Mouse (Mus musculus): Measurements from ENCODE around the gene Atp5g1. TPM values are rescaled to one million over a fixed set of nuclear protein-coding genes. Genes with fewer than 3 reads are reported as not detected.

Atp5g1 gene
- polyA plus RNA-seq, 1 experiment = 212 TPM

DNA sequence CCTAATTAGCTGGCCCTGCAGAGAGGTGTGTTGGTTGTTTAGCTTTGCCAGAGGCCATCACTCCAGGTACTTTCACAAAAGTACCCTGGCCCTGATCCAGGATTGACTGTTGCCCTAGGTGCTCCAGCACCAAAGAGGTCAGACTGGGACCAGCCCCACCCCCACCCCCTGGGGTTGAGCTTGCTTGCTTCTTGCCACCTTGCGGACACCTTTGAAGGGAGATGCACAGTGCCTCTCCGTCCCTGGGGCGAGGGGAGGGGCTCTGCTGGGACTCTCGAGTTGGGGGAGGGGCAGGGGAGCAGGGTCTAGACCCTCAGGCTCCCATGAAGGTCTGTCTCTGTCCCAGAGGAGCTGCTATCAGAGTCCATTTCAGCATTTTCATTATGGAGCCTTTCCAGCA is 25.5 kb downstream of the Atp5g1 start:
- no peak for TF ChIP-seq CTCF (IDR thresholded peaks at IDR 0.05; ENCODE audit: borderline replicate concordance, insufficient read depth, low read length)
- TF ChIP-seq POLR2A (IDR thresholded peaks at IDR 0.05; ENCODE audit: low read depth, low read length) = no peak
- H3K27ac ChIP-seq (ENCODE audit: insufficient read depth, low read length) = no peak overlapping the region
- no peak overlapping the region for H3K4me3 ChIP-seq (ENCODE audit: insufficient read depth, low read length)
- H3K4me1 ChIP-seq (ENCODE audit: control insufficient read depth, insufficient read depth, low read length) = peaks cover 3% of the 10 kb centered on the region; the same call in 1 of the 2 replicates

DNA sequence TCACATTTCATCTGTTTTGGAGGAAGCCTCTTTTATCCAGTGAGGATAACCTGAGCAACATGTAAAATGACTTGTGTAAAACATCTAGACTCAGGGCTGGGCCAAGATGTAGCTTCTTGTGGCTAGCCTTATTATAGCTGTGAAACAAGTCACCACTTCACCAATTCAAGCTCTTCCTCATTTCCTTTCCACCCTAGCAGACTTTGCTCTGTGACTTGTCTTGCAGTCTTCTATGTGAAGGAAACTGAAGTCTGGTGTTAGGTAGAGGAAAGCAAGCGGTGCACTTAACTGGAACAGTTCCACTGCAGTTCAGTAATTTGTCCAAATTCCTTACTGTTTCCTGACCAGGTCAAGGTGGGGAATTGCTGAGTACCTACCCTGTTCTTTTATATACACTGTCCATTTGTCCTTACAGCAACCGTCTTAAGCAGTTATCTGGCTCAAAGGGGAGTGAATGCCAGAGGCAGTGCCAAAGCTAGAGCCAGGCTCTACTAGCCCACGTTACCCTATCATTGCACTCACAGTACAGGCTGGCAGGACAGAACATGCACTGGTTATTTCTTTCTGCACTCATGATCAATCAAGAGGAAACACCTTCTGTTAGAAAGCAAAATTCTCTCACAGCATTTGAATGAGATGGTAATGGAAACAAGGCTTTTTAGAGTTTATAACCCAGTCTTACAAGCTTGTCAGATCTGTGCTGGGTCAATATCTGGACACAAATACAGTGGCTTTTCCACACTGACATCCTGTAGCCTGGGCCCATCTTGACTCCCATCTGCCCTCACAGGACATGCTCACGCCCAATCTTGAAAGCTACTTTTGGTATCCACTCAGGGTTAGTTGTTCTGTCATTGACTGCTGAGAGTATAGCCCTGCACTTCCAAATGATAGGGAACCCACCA is 27.7 kb downstream of the Atp5g1 start:
- Histone ChIP-seq H3K4me1 (ENCODE audit: control insufficient read depth, insufficient read depth, low read length) (peaks cover 3% of the 10 kb centered on the region; the same call in 1 of the 2 replicates), H3K4me3 (ENCODE audit: insufficient read depth, low read length) (no peak overlapping the region), H3K27ac (ENCODE audit: insufficient read depth, low read length) (no peak overlapping the region)
- TF ChIP-seq CTCF (IDR thresholded peaks at IDR 0.05; ENCODE audit: borderline replicate concordance, insufficient read depth, low read length) (no peak), POLR2A (IDR thresholded peaks at IDR 0.05; ENCODE audit: low read depth, low read length) (no peak)

DNA sequence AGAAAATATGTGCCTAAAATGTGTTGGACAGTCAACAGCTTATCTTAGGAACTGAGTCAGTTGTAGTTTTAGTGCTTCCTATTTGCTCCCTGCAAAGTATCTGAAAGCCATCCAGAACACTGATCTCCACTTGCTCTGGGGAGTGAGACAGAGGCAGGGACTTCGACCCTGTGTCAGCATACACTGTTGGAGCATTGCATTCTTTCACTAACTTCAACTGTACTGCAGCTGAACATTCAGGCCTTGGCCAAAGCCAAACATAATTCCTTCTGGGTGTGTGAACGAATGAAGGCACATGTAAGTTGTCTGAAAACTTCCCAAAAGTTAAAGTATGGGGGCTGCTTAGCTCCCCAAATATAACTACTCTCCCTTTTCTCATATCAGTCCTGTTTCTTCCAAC is 28.7 kb downstream of the Atp5g1 start:
- no peak overlapping the region for H3K27ac ChIP-seq (ENCODE audit: insufficient read depth, low read length)
- H3K4me1 ChIP-seq (ENCODE audit: control insufficient read depth, insufficient read depth, low read length) = peaks cover 3% of the 10 kb centered on the region; the same call in 1 of the 2 replicates
- no peak overlapping the region for H3K4me3 ChIP-seq (ENCODE audit: insufficient read depth, low read length)
- TF ChIP-seq CTCF (IDR thresholded peaks at IDR 0.05; ENCODE audit: borderline replicate concordance, insufficient read depth, low read length) (no peak), POLR2A (IDR thresholded peaks at IDR 0.05; ENCODE audit: low read depth, low read length) (no peak)

DNA sequence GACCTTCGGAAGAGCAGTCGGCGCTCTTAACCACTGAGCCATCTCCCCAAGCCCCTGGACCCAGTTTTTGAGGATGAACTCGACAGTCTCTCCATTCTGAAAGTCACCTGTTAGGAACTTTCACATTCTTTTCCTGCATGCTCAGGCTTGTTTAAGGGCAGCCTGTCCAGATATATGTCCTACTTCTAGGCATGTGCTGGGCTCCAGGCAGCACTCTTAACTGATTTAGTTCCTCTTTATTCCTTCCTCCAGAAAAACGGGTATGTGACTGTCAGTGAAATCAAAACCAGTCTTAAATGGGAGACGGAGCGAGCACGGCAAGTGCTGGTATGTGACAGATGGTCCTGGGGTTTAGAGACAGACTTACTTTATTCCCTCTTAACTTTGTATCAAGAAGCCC is 29.4 kb downstream of the Atp5g1 start:
- no peak for TF ChIP-seq POLR2A (IDR thresholded peaks at IDR 0.05; ENCODE audit: low read depth, low read length)
- no peak for TF ChIP-seq CTCF (IDR thresholded peaks at IDR 0.05; ENCODE audit: borderline replicate concordance, insufficient read depth, low read length)
- Histone ChIP-seq H3K4me3 (ENCODE audit: insufficient read depth, low read length) (no peak overlapping the region), H3K4me1 (ENCODE audit: control insufficient read depth, insufficient read depth, low read length) (peaks cover under 1% of the 10 kb centered on the region; the same call in 1 of the 2 replicates), H3K27ac (ENCODE audit: insufficient read depth, low read length) (0 out of 2 replicates have a peak overlapping the region, but pooled peaks have one; percentile 4)

DNA sequence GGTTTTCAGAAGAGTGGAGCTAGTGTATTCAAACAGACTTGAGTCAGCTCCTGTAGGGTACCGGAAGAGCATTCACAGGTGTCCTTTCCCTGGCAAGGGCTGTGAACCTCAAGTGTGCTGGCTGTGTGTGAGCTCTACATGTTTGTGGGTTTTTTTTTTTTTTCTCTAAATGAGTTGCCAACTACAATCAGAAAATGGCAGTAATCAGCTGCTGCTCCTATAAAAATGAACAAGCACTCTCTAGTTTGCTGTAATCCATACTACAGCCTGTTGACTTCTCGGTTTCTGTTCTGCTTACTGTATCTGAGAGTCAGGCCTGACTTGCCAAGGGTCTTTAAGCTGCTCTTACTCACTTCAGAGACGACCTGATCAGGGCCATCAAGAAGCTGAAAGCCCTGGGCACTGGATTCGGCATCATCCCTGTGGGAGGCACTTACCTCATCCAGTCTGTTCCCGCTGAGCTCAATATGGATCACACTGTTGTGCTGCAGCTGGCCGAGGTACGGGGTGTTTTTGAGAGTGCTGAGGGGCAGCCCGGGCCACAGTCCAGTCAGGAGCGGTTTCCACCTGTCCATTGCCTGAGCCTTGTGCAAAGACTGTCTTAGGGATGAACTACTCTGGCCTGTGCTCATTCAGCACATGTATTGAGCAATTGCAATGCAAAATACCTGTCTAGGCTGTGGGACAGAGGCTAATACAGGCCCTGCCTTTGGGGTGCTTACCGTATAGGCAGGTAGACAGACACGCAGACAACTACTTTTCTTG is 30.5 kb downstream of the Atp5g1 start:
- Histone ChIP-seq H3K4me1 (ENCODE audit: control insufficient read depth, insufficient read depth, low read length) (no peaks in the 10 kb centered on the region), H3K4me3 (ENCODE audit: insufficient read depth, low read length) (no peak overlapping the region), H3K27ac (ENCODE audit: insufficient read depth, low read length) (no peak overlapping the region)
- TF ChIP-seq CTCF (IDR thresholded peaks at IDR 0.05; ENCODE audit: borderline replicate concordance, insufficient read depth, low read length) = no peak
- no peak for TF ChIP-seq POLR2A (IDR thresholded peaks at IDR 0.05; ENCODE audit: low read depth, low read length)

DNA sequence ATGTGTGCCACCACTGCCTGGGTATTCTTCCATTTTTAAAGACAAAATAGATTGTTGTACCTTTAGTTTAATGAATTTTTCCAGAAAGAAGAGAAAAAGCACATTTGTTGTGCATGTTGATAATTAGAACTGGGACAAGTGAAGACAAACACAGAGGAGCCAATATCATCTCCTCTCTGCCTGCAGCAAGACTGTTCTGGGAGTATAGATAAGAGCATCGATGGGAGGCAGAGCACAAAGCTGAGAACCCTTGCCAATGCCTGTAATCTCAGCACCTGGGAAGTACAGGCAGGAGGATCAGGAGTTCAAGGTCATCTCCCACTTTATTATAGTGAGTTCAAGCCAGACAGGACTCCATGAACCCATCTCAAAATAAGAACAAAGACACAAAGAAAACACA is 36.9 kb downstream of the Atp5g1 start:
- H3K4me1 ChIP-seq (ENCODE audit: control insufficient read depth, insufficient read depth, low read length) = peaks cover 3% of the 10 kb centered on the region; the same call in 1 of the 2 replicates
- no peak for TF ChIP-seq POLR2A (IDR thresholded peaks at IDR 0.05; ENCODE audit: low read depth, low read length)
- no peak for TF ChIP-seq CTCF (IDR thresholded peaks at IDR 0.05; ENCODE audit: borderline replicate concordance, insufficient read depth, low read length)
- H3K27ac ChIP-seq (ENCODE audit: insufficient read depth, low read length) = no peak overlapping the region
- no peak overlapping the region for H3K4me3 ChIP-seq (ENCODE audit: insufficient read depth, low read length)

DNA sequence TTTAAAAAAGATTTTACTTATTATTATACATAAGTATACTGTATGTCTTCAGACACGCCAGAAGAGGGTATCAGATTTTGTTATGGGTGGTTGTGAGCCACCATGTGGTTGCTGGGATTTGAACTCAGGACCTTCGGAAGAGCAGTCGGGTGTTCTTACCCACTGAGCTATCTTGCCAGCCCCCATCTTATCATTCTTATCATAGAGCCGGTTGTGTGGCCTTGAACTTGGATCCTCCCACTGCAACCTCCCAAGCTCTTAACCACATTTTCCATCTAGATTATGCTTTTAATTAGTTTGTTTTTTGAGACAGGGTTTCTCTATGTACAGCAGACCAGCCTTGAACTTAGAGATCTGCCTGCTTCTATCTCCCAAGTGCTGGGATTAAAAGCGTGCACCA is 38.0 kb downstream of the Atp5g1 start:
- H3K27ac ChIP-seq (ENCODE audit: insufficient read depth, low read length) = no peak overlapping the region
- TF ChIP-seq POLR2A (IDR thresholded peaks at IDR 0.05; ENCODE audit: low read depth, low read length) = no peak
- TF ChIP-seq CTCF (IDR thresholded peaks at IDR 0.05; ENCODE audit: borderline replicate concordance, insufficient read depth, low read length) = no peak
- peaks cover 3% of the 10 kb centered on the region; the same call in 1 of the 2 replicates for H3K4me1 ChIP-seq (ENCODE audit: control insufficient read depth, insufficient read depth, low read length)
- H3K4me3 ChIP-seq (ENCODE audit: insufficient read depth, low read length) = no peak overlapping the region

DNA sequence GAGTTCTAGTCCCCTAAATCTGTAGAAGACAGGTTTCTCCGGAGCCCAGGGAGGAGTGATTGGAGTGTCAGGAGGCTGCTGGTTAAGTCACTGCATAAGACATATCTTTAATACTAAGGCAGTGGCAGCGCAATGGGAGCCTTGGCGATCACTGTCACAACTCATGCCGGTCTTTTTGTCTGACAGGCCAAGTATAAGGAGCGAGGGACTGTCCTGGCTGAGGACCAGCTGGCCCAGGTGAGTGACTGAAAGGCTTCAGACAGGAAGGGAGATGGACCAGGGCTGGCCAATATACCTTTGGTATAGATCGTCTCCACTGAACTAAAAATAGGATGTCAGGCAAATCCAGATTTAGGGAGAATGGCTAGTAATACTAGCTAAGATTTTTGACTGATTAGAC is 40.3 kb downstream of the Atp5g1 start:
- TF ChIP-seq CTCF (IDR thresholded peaks at IDR 0.05; ENCODE audit: borderline replicate concordance, insufficient read depth, low read length) = no peak
- TF ChIP-seq POLR2A (IDR thresholded peaks at IDR 0.05; ENCODE audit: low read depth, low read length) = no peak
- Histone ChIP-seq H3K4me3 (ENCODE audit: insufficient read depth, low read length) (peak overlapping the region; percentile 88), H3K4me1 (ENCODE audit: control insufficient read depth, insufficient read depth, low read length) (peaks cover 3% of the 10 kb centered on the region; the same call in 1 of the 2 replicates), H3K27ac (ENCODE audit: insufficient read depth, low read length) (no peak overlapping the region)

DNA sequence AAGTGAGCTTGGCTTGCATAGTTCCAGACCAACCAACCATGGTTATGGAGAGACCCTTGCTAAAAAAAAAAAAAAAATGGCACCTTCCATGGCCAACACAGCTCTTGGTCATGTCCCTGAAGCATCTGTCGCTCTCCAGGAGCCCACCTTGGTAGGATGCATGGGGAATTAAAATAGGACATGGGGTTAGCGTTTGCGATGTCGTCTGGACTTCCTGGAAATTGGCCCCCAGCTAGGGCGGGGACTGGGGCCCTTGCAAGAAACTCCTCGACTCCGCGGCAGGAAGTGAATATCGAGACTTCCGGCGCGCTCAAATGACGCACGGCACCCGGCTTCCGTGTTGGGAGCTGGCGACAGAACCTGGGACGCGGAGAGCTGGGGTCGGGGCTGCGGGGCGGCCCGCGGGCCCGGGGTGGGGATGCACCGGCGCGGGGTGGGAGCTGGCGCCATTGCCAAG is 40.8 kb downstream of the Atp5g1 start, which contains the start of gene Snf8:
Snf8 (plus strand) TSS at position 290 of the 457 bp plus-strand sequence.
- TF ChIP-seq POLR2A (IDR thresholded peaks at IDR 0.05; ENCODE audit: low read depth, low read length) = peak; percentile 60
- no peak for TF ChIP-seq CTCF (IDR thresholded peaks at IDR 0.05; ENCODE audit: borderline replicate concordance, insufficient read depth, low read length)
- peaks cover 3% of the 10 kb centered on the region; the same call in 1 of the 2 replicates for H3K4me1 ChIP-seq (ENCODE audit: control insufficient read depth, insufficient read depth, low read length)
- peak within 1 kb of the TSS; percentile 96 for H3K27ac ChIP-seq (ENCODE audit: insufficient read depth, low read length)
- peak within 1 kb of the TSS; percentile 88 for H3K4me3 ChIP-seq (ENCODE audit: insufficient read depth, low read length)
